Mouse (Mus musculus) MEL (cell line): ENCODE data around the gene Sgcd.

ENCODE experiments used
- CTCF ChIP-seq, 3 experiments: IDR thresholded peaks in 2 of 3; conservative IDR thresholded peaks in 1 of 3; 2 replicates each; pipeline ENCODE4 v1.5.1; 2011 to 2012; ENCODE audit warnings: low read length in 3 of 3, low read depth in 2 of 3, mild to moderate bottlenecking in 2 of 3, improper control_type of control experiment in 1 of 3, inconsistent platforms in 1 of 3, mixed read lengths in 1 of 3, moderate library complexity in 1 of 3; ENCODE audit not compliant: control insufficient read depth in 1 of 3, insufficient read depth in 1 of 3, poor library complexity in 1 of 3, severe bottlenecking in 1 of 3
- POLR2AphosphoS5 ChIP-seq: IDR thresholded peaks from 2 replicates; pipeline ENCODE4 v1.6.1; 2012; ENCODE audit warnings: low read depth, borderline replicate concordance, mild to moderate bottlenecking, inconsistent platforms, low read length, moderate library complexity, mixed read lengths

DNA sequence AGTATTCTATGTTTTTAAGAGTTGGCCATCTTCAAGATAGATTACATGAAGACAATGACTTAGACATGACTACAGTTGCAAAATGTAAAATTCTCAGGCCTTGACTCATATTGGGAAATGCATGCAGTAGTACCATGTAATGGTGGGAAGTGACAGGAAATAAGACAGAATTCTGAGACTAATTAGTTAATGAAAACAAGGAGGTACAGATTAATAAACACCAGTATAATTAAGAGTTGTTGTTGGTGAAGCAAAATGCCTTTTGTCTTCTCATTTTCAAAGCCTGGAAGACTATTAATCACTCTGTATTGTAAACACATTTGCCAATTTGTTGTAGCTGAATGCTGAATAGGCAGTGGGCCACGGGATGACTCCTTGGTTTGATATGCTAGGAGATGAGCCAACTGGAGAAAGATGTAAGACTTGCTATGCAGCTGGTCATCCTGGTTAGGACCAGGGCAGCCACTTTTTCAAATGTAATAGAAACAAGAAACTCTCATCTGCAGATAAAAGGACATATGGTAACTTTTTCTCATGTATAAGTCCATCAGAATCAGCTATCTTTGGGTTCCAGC lies 983.4 kb downstream of the Sgcd start:
- TF ChIP-seq POLR2AphosphoS5 = no peak
- no peak for TF ChIP-seq CTCF (IDR thresholded peaks at IDR 0.05 in 2 of 3, conservative IDR thresholded peaks at IDR 0.05 in 1 of 3; ENCODE audit: control insufficient read depth in 1 of 3, insufficient read depth in 1 of 3, low read depth in 2 of 3, low read length in 3 of 3, poor library complexity in 1 of 3, severe bottlenecking in 1 of 3)
